Mouse (Mus musculus): ENCODE results near the gene Mycs.

The Mycs gene

GRCm38 (mm10) chrX:5469165-5469564, at the start of gene Mycs:
Gene Mycs (minus strand): TSS chrX:5469265.
- DNase-seq: no peak

GRCm38 (mm10) chrX:5468022-5468421, 1.0 kb downstream of the Mycs start:
- no peak for DNase-seq

Data from cerebellum, postnatal 25 days (tissue).